Mouse (Mus musculus) liver, embryonic 16.5 days (tissue): Measurements from ENCODE around the gene Fam198b. TPM values are rescaled to one million over a fixed set of nuclear protein-coding genes. Genes with fewer than 3 reads are reported as not detected.

Experiments
- ATAC-seq: fragments of 200-750 bp; cut with Nextera tagmentation; 2 replicates; pipeline ENCODE4 v1.8.0; 2017; ENCODE audit warnings: low read depth, mild to moderate bottlenecking, moderate number of reproducible peaks, moderate library complexity
- H3K27ac ChIP-seq: fragments of 300-500 bp; sonication (generic); 2 replicates; pipeline ENCODE4 v1.5.1; 2014; ENCODE audit warnings: mild to moderate bottlenecking, low read length
- H3K27me3 ChIP-seq: fragments of 300-500 bp; sonication (generic); 2 replicates; pipeline ENCODE4 v1.6.1; 2014; ENCODE audit warnings: low read depth, low read length, mixed read lengths; ENCODE audit not compliant: control insufficient read depth, insufficient read depth
- H3K36me3 ChIP-seq: fragments of 300-500 bp; sonication (generic); 2 replicates; pipeline ENCODE4 v1.6.1; 2014; ENCODE audit warnings: mild to moderate bottlenecking; ENCODE audit not compliant: control insufficient read depth, insufficient read depth
- H3K4me1 ChIP-seq: fragments of 300-500 bp; sonication (generic); 2 replicates; pipeline ENCODE4 v1.6.1; 2014; ENCODE audit warnings: low read depth, low read length, mixed read lengths; ENCODE audit not compliant: control insufficient read depth
- H3K4me2 ChIP-seq: fragments of 300-500 bp; sonication (generic); 2 replicates; pipeline ENCODE4 v1.6.1; 2014; ENCODE audit warnings: low read depth, low read length, mixed read lengths
- H3K4me3 ChIP-seq: fragments of 300-500 bp; sonication (generic); 2 replicates; pipeline ENCODE4 v1.5.1; 2014; ENCODE audit warnings: low read depth, mild to moderate bottlenecking, low read length
- H3K9ac ChIP-seq: fragments of 300-500 bp; sonication (generic); 2 replicates; pipeline ENCODE4 v1.6.1; 2014; ENCODE audit warnings: low read depth, low read length
- H3K9me3 ChIP-seq: fragments of 300-500 bp; sonication (generic); replicated peaks from 2 replicates; pipeline ENCODE4 v1.6.1; 2016; ENCODE audit warnings: low read length; ENCODE audit not compliant: control insufficient read depth
- WGBS: fragments of 180-500 bp; shearing (Covaris S2); extraction: QIAGEN DNeasy Blood & Tissue Kit; methylation state at CpG from one replicate; pipeline ENCODE4 v1.1.7; 2014; ENCODE audit not compliant: insufficient replicate concordance; 5-methylcytosine and 5-hydroxymethylcytosine counted together
- polyA plus RNA-seq: library from polyadenylated mRNA; unstranded; fragments of >200 nt; fragmentation: Nextera tagmentation; extraction: Ambion mirVana; gene quantifications from 2 replicates; pipeline ENCODE4 v1.2.1, GENCODE M21; 2015

The Fam198b gene
- polyA plus RNA-seq, 1 experiment from 2014 or later = 0.83 TPM

GRCm38 (mm10) chr3:79990480-79990879, 106.1 kb downstream of the Fam198b start:
- Histone ChIP-seq H3K4me1 (peaks cover 20% of the 10 kb centered on the region), H3K9me3 (no peaks in the 10 kb centered on the region), H3K27me3 (no peaks in the 10 kb centered on the region), H3K4me3 (no peak overlapping the region), H3K4me2 (no peak overlapping the region), H3K36me3 (no peaks in the 10 kb centered on the region), H3K9ac (no peak overlapping the region), H3K27ac (no peak overlapping the region)
- no peak for ATAC-seq

GRCm38 (mm10) chr3:79994029-79994539, 109.8 kb downstream of the Fam198b start:
- Histone ChIP-seq H3K9ac (peak overlapping the region; percentile 25), H3K27ac (peak overlapping the region; percentile 88), H3K4me3 (peak overlapping the region; percentile 37; the same call in 1 of the 2 replicates)

DNA sequence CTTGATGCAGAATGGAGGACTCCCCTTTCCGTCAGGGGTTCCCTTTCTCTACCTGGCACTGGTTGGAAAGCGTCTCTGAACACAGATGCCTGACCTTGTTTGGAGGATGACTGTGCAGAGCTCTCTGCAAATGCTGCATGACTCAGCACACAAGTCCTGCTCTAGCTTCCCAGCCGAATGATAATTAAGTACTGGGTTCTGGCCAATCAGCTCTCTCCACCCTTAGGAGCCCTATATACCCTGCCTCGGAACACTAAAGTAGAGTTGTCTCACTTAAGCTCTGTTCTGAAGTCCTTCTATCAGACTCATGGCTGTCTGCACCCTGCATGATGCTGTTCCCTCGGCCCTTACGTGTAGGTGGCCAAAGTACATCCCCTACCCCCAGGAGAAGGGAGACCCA, 111.4 kb downstream of the Fam198b start:
- Histone ChIP-seq H3K4me3 (no peak overlapping the region), H3K27ac (peak overlapping the region; percentile 89), H3K4me1 (peaks cover 30% of the 10 kb centered on the region), H3K36me3 (no peaks in the 10 kb centered on the region), H3K4me2 (peak overlapping the region; percentile 50; the same call in 1 of the 2 replicates), H3K27me3 (no peaks in the 10 kb centered on the region), H3K9ac (no peak overlapping the region; the same call in 1 of the 2 replicates), H3K9me3 (no peaks in the 10 kb centered on the region)
- WGBS = 34% methylated on average over 6 of the region's 6 CpGs
- peak; percentile 98 for ATAC-seq

More at GRCm38 (mm10) chr3:79994029-79994539, 109.8 kb downstream of the Fam198b start:
- Histone ChIP-seq H3K4me1 (peaks cover 30% of the 10 kb centered on the region), H3K9me3 (no peaks in the 10 kb centered on the region), H3K36me3 (no peaks in the 10 kb centered on the region), H3K27me3 (no peaks in the 10 kb centered on the region), H3K4me2 (peak overlapping the region; percentile 60)
- peak; percentile 86 for ATAC-seq
- 3% methylated on average over 5 of the region's 5 CpGs for WGBS

Other genes with a start within 250 kb of the Fam198b start
- not detected in 2 replicates for gene Rxfp1, start 146.7 kb upstream of the Fam198b start, polyA plus RNA-seq
- 2.2 and 2.4 TPM in 2 replicates for gene Tmem144, start 31.8 kb upstream of the Fam198b start, polyA plus RNA-seq